Mouse (Mus musculus) frontal cortex, postnatal 36 days (tissue): ENCODE measurements at regions not wholly inside any gene's neighbourhood (a gene's known extent, or its start where the extent isn't known, plus 50 kb on each side); places are given as distances from the start of the nearest gene placed in this dataset.

Source experiments
- DNase-seq, 2 experiments: peaks; one replicate each; pipeline ENCODE4 v3.0.0; 2022; ENCODE audit warnings: low spot score in 2 of 2

GRCm38 (mm10) chr14:58817961-58818504 lies 324.7 kb downstream of the 1700129C05Rik start:
- peak in 1 of 2 experiments; percentile 6 for DNase-seq

- DNase-seq: no peak
Observed at GRCm38 (mm10) chr14:58816540-58816876, 326.2 kb downstream of the 1700129C05Rik start.

- DNase-seq: peak; percentile 6 to 14
Observed at GRCm38 (mm10) chr14:58815616-58816539, 326.8 kb downstream of the 1700129C05Rik start.

- DNase-seq: no peak
Observed at GRCm38 (mm10) chr14:58812585-58812984, 330.1 kb downstream of the 1700129C05Rik start.

- DNase-seq: no peak
Observed at GRCm38 (mm10) chr14:58801402-58801861, 341.3 kb downstream of the 1700129C05Rik start.

- no peak for DNase-seq
Observed at GRCm38 (mm10) chr14:58788190-58788945, 354.3 kb downstream of the 1700129C05Rik start.

GRCm38 (mm10) chr14:58787618-58788017 lies 355.1 kb downstream of the 1700129C05Rik start:
- DNase-seq: no peak

- DNase-seq: no peak
Observed at GRCm38 (mm10) chr14:58786791-58787491, 355.8 kb downstream of the 1700129C05Rik start.

GRCm38 (mm10) chr14:58783201-58783600 lies 359.5 kb downstream of the 1700129C05Rik start:
- DNase-seq: no peak

GRCm38 (mm10) chr14:58780306-58780705 lies 362.4 kb downstream of the 1700129C05Rik start:
- DNase-seq: no peak

- no peak for DNase-seq
Observed at GRCm38 (mm10) chr14:58778675-58779074, 364.0 kb downstream of the 1700129C05Rik start.

GRCm38 (mm10) chr14:58761291-58761690 lies 381.4 kb downstream of the 1700129C05Rik start:
- DNase-seq: no peak

GRCm38 (mm10) chr14:58759759-58760158 lies 382.9 kb downstream of the 1700129C05Rik start:
- DNase-seq: no peak

- DNase-seq: no peak
Observed at GRCm38 (mm10) chr14:58753781-58754180, 388.9 kb downstream of the 1700129C05Rik start.

GRCm38 (mm10) chr14:58753136-58753535 lies 389.6 kb downstream of the 1700129C05Rik start:
- DNase-seq: no peak

GRCm38 (mm10) chr14:58726418-58726817 lies 416.3 kb downstream of the 1700129C05Rik start:
- DNase-seq: no peak

GRCm38 (mm10) chr14:58714856-58715255 lies 427.8 kb downstream of the 1700129C05Rik start:
- peak in 1 of 2 experiments; percentile 11 for DNase-seq

GRCm38 (mm10) chr14:58709861-58710260 lies 432.8 kb downstream of the 1700129C05Rik start:
- peak; percentile 36 to 37 for DNase-seq

- DNase-seq: no peak
Observed at GRCm38 (mm10) chr14:58709281-58709680, 433.4 kb downstream of the 1700129C05Rik start.

GRCm38 (mm10) chr14:58701765-58702164 lies 440.9 kb downstream of the 1700129C05Rik start:
- peak; percentile 65 to 79 for DNase-seq

GRCm38 (mm10) chr14:58691129-58691828 lies 451.4 kb downstream of the 1700129C05Rik start:
- DNase-seq: no peak
